ENCODE assay signal across 12 mouse cellular contexts in genomic region chr12:29921481-29921880, GRCm38 (mm10). TPM values are rescaled to one million over a fixed set of nuclear protein-coding genes. Genes with fewer than 3 reads are reported as not detected.
"Had no signal": no experiment of that assay in that cellular context is flagged by ENCODE, and none has a peak within 500 bp of the region (broad histone marks: within the 10 kb centered on the region; RNA-seq: fewer than 3 reads in every experiment).

No protein-coding gene starts in this region.

- DNase-seq: gastrocnemius, postnatal 14 days; heart, adult 18-20 months; heart, postnatal 10 days; heart, postnatal 4 days; kidney, adult 18-20 months; kidney, adult 8-10 months; kidney, postnatal 10 days; kidney, postnatal 25 days; kidney, postnatal 4 days; liver; liver, embryonic 13.5 days had no signal

RNA-seq across cellular contexts. Expression of gene Pxdn, which starts 15.9 kb away (rescaled TPM):
- total RNA-seq: granulocyte monocyte progenitor cell, adult 5-6 weeks had no signal
